Mouse (Mus musculus) Patski (cell line): ENCODE results near the gene Ugt1a6b. TPM values are rescaled to one million over a fixed set of nuclear protein-coding genes. Genes with fewer than 3 reads are reported as not detected.
A peak's percentile ranks its signal among the peaks of the same experiment; 100 is the strongest.
"Not testable (repeated sequence)": the region's sequence is repeated elsewhere in the genome, so short reads cannot be mapped to it uniquely, and the experiment has no call there.

Experiments
- ATAC-seq: fragments of 100-300 bp; one replicate; pipeline ENCODE4 v1.8.0; 2021
- CTCF ChIA-PET: fragments of 350-600 bp; sonication (Branson Sonifier 250); formaldehyde crosslinking; loops from one replicate; lab custom pipeline; 2022; ENCODE audit warnings: inconsistent platforms; lab: Charles Lee
- POLR2A ChIA-PET: fragments of 350-600 bp; sonication (Branson Sonifier 250); formaldehyde crosslinking; loops from one replicate; lab custom pipeline; 2022; ENCODE audit warnings: antibody characterized with exemption, inconsistent platforms; lab: Charles Lee
- DNase-seq: peaks from one replicate; pipeline ENCODE4 v3.0.0-alpha.2; 2011; ENCODE audit warnings: low read depth, low spot score
- H3K27me3 ChIP-seq: fragments of 371-371 bp; one replicate; pipeline ENCODE4 v1.5.1; 2021
- CTCF ChIP-seq: fragments of 100-300 bp; IDR thresholded peaks from one replicate; pipeline ENCODE4 v1.5.1; 2021
- in situ Hi-C: fragments of 300-500 bp; cut with MboI; formaldehyde crosslinking; loops from 3 replicates; pipeline ENCODE4 v1.11.1; 2018; ENCODE audit warnings: low pct_unique_long_range_greater_than_20kb, mixed read lengths
- polyA plus RNA-seq: library from polyadenylated mRNA; unstranded; gene quantifications from one replicate; pipeline ENCODE4 v1.2.3, GENCODE M21; 2021

Ugt1a6b gene
- polyA plus RNA-seq, result 4.2 TPM

DNA sequence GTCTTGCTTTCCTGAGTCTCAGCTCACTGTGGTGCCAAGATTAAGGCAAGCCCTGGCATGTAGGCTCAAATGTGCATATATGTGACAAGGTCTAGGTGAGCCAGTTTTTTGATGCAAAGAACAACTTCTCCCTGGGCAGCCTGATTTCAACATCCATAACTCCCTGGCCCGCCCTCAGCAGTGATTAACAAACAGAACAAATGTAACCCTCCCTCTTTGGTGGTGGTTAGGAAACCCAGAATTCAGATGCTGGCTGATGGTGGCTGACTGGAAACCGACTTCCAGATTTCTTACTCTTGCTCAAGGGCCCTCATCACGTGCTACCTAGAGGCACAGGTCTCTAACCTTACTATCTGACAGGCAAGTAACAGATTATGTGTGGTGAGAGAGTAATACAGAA lies at the start of gene Ugt1a6b:
Ugt1a6b (plus strand) TSS at position 234 of the 400 bp plus-strand sequence.
- ATAC-seq, POLR2A ChIA-PET, DNase-seq, CTCF ChIA-PET, in situ Hi-C loops, H3K27me3 ChIP-seq: not testable (repeated sequence)

DNA sequence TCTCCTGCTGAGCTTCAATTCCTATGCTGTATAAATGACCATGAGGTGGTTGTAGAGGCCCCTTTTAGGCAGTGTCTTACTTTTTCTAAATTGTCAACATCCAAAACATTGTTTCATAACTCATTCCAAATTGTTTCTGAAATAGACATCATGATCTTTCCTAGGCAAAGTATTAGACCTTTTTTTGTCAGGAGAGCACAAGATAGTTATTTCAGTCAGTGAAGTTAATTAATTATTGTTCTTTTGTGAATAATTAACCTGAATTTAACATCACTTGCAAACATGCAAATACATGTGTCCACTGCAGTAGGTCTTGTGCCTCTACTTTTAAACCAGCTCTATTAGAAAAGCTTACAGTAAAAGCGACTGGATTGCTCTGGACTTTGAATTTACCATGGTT lies 48.0 kb upstream of the Ugt1a6b start, which contains the start of gene Ugt1a10:
Ugt1a10 (plus strand) TSS at position 301 of the 400 bp plus-strand sequence.
- POLR2A ChIA-PET, result no interaction called here

DNA sequence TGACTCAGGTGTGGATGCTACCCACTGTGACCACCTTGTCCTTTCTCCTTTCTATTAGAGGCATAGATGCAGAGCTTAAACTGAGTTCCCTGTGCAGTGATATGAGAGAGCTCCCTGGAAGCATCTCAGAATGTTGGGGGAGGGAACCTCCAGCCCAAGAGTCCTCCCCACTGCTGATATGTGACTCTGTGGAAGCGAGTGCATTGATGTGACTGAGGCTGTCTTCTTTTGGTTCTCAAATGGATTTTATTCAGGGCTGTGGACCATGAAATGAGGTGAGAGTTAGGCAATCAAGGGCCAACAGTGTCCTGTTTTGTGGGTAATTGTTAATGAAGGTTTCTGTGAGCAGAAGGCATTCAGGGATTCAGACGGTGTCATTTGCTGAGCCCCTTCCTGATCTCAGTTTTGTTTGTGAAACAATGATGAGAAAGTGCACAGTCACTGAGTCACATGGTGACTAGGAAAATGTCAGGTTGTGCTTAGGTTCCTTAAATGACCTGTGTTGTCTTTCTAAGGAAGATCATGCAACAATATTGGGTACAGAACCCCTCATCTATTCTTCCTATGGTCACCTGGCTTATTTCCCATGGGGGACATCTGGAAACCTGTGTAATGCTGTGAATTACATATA lies 36.5 kb upstream of the Ugt1a6b start:
- CTCF ChIA-PET, in situ Hi-C loops, POLR2A ChIA-PET, H3K27me3 ChIP-seq, DNase-seq: not testable (repeated sequence)
- ATAC-seq, result peak; percentile 35

More for the DNA sequence above, 48.0 kb upstream of the Ugt1a6b start, which contains the start of gene Ugt1a10:
- in situ Hi-C loops, result no loop called here
- ATAC-seq, result no peak
- CTCF ChIA-PET, result no interaction called here
- H3K27me3 ChIP-seq, result no peaks in the 10 kb centered on the region
- TF ChIP-seq CTCF, result no peak
- no peak for DNase-seq

DNA sequence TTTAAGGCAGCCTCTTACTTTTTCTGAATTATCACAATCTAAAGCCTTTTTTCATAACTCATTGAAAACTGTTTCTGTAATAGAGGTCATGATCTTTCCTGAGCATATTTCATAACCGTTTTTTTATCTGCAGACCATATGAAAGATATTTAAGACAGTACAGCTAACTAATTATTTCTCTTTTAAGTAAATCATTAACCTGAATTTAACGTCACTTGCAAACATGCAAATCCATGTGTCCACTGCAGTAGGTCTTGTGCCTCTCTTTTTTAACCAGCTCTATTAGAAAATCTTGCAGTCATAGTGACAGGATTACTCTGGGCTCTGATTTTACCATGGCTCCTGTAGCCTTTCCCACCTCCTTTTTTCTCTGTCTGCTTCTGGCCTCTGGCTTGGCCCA lies 32.6 kb upstream of the Ugt1a6b start, which contains the start of gene Ugt1a9:
Ugt1a9 (plus strand) TSS at position 306 of the 400 bp plus-strand sequence.
- no peak for ATAC-seq
- H3K27me3 ChIP-seq, result peaks cover 10% of the 10 kb centered on the region
- ChIA-PET POLR2A (no interaction called here), CTCF (no interaction called here)
- no peak for DNase-seq
- in situ Hi-C loops, result loop anchor here (10.0 kb wide), 1 partner anchor 46 kb away; no protein-coding TSS in a partner anchor
- TF ChIP-seq CTCF, result no peak

DNA sequence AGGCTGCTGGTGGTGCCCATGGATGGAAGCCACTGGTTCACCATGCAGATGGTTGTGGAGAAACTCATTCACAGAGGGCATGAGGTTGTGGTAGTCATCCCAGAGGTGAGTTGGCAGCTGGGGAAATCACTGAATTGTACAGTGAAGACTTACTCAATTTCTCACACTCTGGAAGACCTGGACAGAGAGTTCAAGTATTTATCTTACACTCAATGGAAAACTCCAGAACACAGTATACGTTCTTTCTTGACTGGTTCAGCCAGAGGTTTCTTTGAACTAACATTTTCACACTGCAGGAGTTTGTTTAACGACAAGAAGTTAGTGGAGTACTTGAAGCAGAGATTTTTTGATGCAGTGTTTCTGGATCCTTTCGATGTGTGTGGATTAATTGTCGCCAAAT lies 32.1 kb upstream of the Ugt1a6b start:
- POLR2A ChIA-PET, result no interaction called here
- no peak for TF ChIP-seq CTCF
- H3K27me3 ChIP-seq, result peaks cover 10% of the 10 kb centered on the region
- ATAC-seq (no peak), DNase-seq (no peak)
- CTCF ChIA-PET, result no interaction called here
- in situ Hi-C loops, result loop anchor here (10.0 kb wide), 1 partner anchor 46 kb away; no protein-coding TSS in a partner anchor

DNA sequence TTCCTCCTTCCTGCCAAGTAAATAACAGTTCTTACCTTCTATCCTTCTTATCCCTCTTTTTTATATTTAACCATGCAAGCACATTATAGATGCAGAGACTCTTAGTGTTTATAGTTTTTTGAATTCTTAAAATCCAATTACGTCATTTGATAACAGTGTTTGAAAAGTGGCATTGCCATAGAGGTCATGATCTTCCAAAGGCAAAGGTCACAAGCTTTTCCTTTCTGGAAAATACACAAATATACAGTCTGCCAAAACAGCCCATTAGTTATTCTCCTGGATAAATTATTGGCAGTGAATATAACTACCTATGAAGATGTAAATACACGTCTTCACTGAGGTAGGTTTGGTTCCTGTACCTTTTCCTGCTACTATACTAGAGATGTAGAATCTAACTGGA lies 28.6 kb upstream of the Ugt1a6b start:
- no peak for DNase-seq
- peaks cover 16% of the 10 kb centered on the region for H3K27me3 ChIP-seq
- no peak for TF ChIP-seq CTCF
- in situ Hi-C loops, result loop anchor here (10.0 kb wide), 1 partner anchor 50 kb away; no protein-coding TSS in a partner anchor
- no peak for ATAC-seq
- CTCF ChIA-PET, result no interaction called here
- POLR2A ChIA-PET, result no interaction called here

DNA sequence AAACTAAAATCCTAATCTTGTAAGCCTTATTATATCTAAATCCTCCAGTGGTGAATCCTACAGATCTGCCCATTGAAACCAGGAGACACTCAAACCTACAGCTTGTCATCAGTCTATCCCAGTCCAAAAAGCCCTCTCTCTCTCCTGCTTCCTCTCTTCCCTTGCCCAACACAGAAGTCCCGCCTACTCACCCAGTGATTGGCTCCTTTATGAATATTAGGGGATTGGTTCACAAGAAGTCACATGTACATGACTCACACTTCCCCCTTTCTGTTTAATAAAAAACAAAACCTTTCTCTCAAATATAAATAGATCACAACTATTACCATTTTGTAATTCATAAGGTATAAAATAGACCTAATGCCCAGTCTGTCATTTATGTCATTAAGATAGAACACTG lies 25.9 kb upstream of the Ugt1a6b start:
- in situ Hi-C loops, result loop anchor here (10.0 kb wide), 1 partner anchor 52 kb away; no protein-coding TSS in a partner anchor
- ATAC-seq, result no peak
- ChIA-PET POLR2A (no interaction called here), CTCF (no interaction called here)
- DNase-seq, result no peak
- H3K27me3 ChIP-seq, result peaks cover 17% of the 10 kb centered on the region
- TF ChIP-seq CTCF, result no peak

DNA sequence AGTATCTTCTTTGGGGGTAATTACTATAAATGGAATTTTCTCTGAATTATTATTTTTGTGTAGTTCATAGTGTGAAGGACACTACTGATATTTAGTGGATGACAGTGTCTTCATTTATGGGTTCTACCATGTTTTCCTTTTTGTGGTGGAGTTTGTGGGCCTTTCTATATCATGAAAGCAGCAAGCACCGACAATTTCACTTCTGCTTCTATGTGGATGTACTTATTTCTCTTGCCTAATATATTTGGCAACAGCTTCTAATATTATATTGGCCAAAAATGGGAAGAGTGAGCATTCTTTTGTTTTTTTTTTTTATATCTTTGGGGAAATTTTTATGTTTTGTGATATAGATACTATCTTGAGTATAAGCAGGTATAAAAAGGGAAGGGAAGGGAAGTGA lies 21.4 kb upstream of the Ugt1a6b start:
- CTCF ChIA-PET, result no interaction called here
- H3K27me3 ChIP-seq, result peaks cover 12% of the 10 kb centered on the region
- no peak for ATAC-seq
- no peak for TF ChIP-seq CTCF
- DNase-seq, result no peak
- in situ Hi-C loops, result no loop called here
- POLR2A ChIA-PET, result no interaction called here

DNA sequence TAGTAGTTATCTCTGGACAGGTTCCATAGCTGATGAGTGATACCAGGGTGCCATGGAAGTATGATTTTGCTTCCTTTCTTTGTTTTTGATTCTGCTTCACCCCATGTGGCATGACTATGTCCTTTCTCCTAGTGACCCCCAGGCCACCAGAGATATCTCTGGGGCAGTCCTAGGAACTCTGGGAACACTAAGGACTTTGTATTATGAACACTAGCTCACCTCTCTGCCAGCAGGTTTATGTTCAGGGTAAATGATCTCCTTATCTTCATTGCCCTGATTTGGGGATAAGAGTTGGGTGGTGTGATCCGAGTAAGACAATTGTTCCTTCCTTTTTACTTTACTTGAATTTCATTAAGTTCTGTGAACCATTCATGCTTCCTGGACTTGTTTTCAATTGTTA lies 16.9 kb upstream of the Ugt1a6b start:
- H3K27me3 ChIP-seq, result no peaks in the 10 kb centered on the region
- no peak for ATAC-seq
- POLR2A ChIA-PET, result no interaction called here
- CTCF ChIA-PET, result no interaction called here
- in situ Hi-C loops, result no loop called here
- no peak for TF ChIP-seq CTCF
- DNase-seq, result no peak

DNA sequence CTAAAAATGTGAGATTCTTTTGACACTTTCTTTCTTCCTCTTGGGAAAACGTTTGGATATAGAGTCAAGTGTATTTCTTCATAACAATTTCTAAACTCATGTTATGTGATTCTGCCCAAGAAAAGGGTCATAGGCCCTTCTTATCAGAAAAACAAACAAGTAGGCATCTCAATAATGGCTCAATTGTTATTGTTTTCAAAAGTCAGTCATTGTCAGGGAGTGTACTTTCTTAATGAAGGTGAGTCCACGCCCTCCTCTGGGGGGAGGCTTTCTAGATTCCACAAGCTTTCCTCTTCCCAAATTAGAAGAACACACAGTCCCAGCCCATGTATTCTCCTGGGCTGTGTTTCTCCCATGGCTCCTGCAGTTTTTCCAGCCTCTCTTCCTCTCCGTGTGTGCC lies 15.5 kb upstream of the Ugt1a6b start, which contains the start of gene Ugt1a8:
Ugt1a8 (plus strand) TSS at position 301 of the 400 bp plus-strand sequence.
- ChIA-PET CTCF (no interaction called here), POLR2A (no interaction called here)
- in situ Hi-C loops, result no loop called here
- no peak for DNase-seq
- TF ChIP-seq CTCF, result no peak
- H3K27me3 ChIP-seq, result no peaks in the 10 kb centered on the region
- no peak for ATAC-seq

DNA sequence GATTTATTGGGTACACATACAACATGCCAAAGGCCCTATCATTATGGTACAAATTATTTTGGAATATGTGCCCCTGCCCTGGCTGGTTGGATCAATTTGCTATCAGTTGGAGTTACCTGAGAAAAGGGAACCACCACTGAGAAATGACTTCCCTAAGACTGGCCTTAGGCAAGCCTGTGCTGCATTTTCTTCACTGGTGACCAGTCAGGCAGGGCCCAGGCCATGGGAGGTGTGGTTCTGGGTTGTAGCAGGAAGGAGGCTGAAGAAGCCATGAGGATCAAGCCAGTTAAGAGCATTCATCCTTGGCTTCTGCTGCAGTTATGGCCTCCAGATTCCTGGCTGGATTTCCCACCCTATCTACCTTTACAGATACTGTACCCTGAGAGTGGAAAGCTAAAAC lies 10.7 kb upstream of the Ugt1a6b start:
- TF ChIP-seq CTCF, result no peak
- CTCF ChIA-PET, result no interaction called here
- DNase-seq (no peak), ATAC-seq (no peak)
- POLR2A ChIA-PET, result no interaction called here
- H3K27me3 ChIP-seq, result no peaks in the 10 kb centered on the region
- in situ Hi-C loops, result no loop called here
